ENCODE assay signal across 16 mouse cellular contexts in the genomic region with DNA sequence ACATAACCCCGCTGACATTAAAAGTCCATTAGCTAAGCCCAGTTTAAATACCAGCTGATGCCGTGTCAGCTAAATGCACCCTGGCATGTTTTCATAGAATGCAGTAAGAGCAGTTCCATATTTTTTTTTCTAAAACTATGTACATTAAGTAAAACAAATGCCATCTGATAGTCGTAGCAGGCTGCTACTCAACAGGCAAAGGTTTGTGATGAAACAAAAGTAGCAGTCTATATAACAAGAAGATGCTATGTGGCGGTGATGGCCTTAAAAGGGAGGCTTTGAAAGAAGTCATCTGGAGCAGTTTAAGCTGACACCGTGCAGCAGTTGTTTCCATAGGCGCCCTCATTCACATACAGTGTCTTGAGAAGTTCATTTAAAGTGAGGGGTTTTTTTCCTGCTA. TPM values are rescaled to one million over a fixed set of nuclear protein-coding genes. Genes with fewer than 3 reads are reported as not detected.
DNase-seq lines count a peak whose midpoint lies in the region; ATAC-seq and TF ChIP-seq lines count a peak whose summit lies in the region.
"Had no signal": no experiment of that assay in that cellular context is flagged by ENCODE, and none has a peak within 500 bp of the region (broad histone marks: within the 10 kb centered on the region; RNA-seq: fewer than 3 reads in every experiment).

No protein-coding gene starts in this region.

- no peak overlapping the region for H3K4me3 ChIP-seq in heart, embryonic 10.5 days
- H3K4me3 ChIP-seq in lung, embryonic 14.5 days (ENCODE audit: low read depth, low read length) = no peak overlapping the region
- H3K4me3 ChIP-seq in embryonic facial prominence, embryonic 14.5 days (ENCODE audit: low read depth, low read length) = no peak overlapping the region
- H3K4me3 ChIP-seq in limb, embryonic 10.5 days = no peak overlapping the region
- H3K4me3 ChIP-seq: embryonic facial prominence, embryonic 12.5 days; forebrain, embryonic 12.5 days had no signal

- DNase-seq in heart, embryonic 10.5 days (ENCODE audit: low spot score) = no peak
- no peak for DNase-seq in heart, adult 9 months (ENCODE audit: low spot score in 2 of 2)
- peak; percentile 89 for DNase-seq in lung, embryonic 14.5 days
- no peak for DNase-seq in lung, postnatal 10 days
- peak; percentile 44 for DNase-seq in embryonic facial prominence, embryonic 14.5 days (ENCODE audit: low spot score)
- DNase-seq in limb, embryonic 10.5 days (ENCODE audit: low spot score) = no peak
- DNase-seq in gastrocnemius, postnatal 36 days = no peak
- DNase-seq: cerebellum, adult 9-10 months; heart, adult 11 months; heart, postnatal 36 days; kidney, postnatal 4 days; liver had no signal

- ATAC-seq in lung, embryonic 14.5 days (ENCODE audit: insufficient read depth) = peak; percentile 94
- no peak for ATAC-seq in embryonic facial prominence, embryonic 14.5 days (ENCODE audit: low read depth)
- no peak for ATAC-seq in inflammation-experienced regulatory T-cells, adult 6 months
- ATAC-seq: Patski had no signal

- H3K36me3 ChIP-seq in heart, embryonic 10.5 days = no peaks in the 10 kb centered on the region
- no peaks in the 10 kb centered on the region for H3K36me3 ChIP-seq in lung, embryonic 14.5 days (ENCODE audit: insufficient read depth)
- H3K36me3 ChIP-seq in embryonic facial prominence, embryonic 14.5 days (ENCODE audit: control insufficient read depth, insufficient read depth, low read length) = no peaks in the 10 kb centered on the region
- no peaks in the 10 kb centered on the region for H3K36me3 ChIP-seq in limb, embryonic 10.5 days
- H3K36me3 ChIP-seq: embryonic facial prominence, embryonic 12.5 days; forebrain, embryonic 12.5 days had no signal

- H3K27ac ChIP-seq in heart, embryonic 10.5 days = 0 out of 2 replicates have a peak overlapping the region, but pooled peaks have one; percentile 6
- H3K27ac ChIP-seq in lung, embryonic 14.5 days (ENCODE audit: low read depth) = peak overlapping the region; percentile 76
- H3K27ac ChIP-seq in embryonic facial prominence, embryonic 14.5 days (replicated peaks; ENCODE audit: low read depth, low read length) = no peak overlapping the region
- peak overlapping the region; percentile 15; the same call in 1 of the 2 replicates for H3K27ac ChIP-seq in limb, embryonic 10.5 days
- H3K27ac ChIP-seq: embryonic facial prominence, embryonic 12.5 days; forebrain, embryonic 12.5 days had no signal

- H3K9me3 ChIP-seq in heart, embryonic 10.5 days = no peaks in the 10 kb centered on the region
- H3K9me3 ChIP-seq in lung, embryonic 14.5 days (ENCODE audit: low read depth, low read length) = no peaks in the 10 kb centered on the region
- H3K9me3 ChIP-seq in embryonic facial prominence, embryonic 14.5 days (ENCODE audit: control insufficient read depth, low read length) = no peaks in the 10 kb centered on the region
- no peaks in the 10 kb centered on the region for H3K9me3 ChIP-seq in limb, embryonic 10.5 days (replicated peaks)
- H3K9me3 ChIP-seq: embryonic facial prominence, embryonic 12.5 days; forebrain, embryonic 12.5 days had no signal

- intact Hi-C loops in gastrocnemius, postnatal 36 days (cut with DNase I) = no loop called here

- peaks cover 15% of the 10 kb centered on the region; the same call in 1 of the 2 replicates for H3K4me1 ChIP-seq in heart, embryonic 10.5 days
- H3K4me1 ChIP-seq in lung, embryonic 14.5 days (ENCODE audit: insufficient read depth) = peaks cover 12% of the 10 kb centered on the region; the same call in 1 of the 2 replicates
- peaks cover 12% of the 10 kb centered on the region for H3K4me1 ChIP-seq in embryonic facial prominence, embryonic 14.5 days (ENCODE audit: control insufficient read depth, insufficient read depth, low read length)
- peaks cover 30% of the 10 kb centered on the region for H3K4me1 ChIP-seq in limb, embryonic 10.5 days
- H3K4me1 ChIP-seq: forebrain, embryonic 12.5 days had no signal

- peak overlapping the region; percentile 32 for H3K4me2 ChIP-seq in lung, embryonic 14.5 days
- no peak overlapping the region for H3K4me2 ChIP-seq in embryonic facial prominence, embryonic 14.5 days (ENCODE audit: low read depth, low read length)
- H3K4me2 ChIP-seq: embryonic facial prominence, embryonic 12.5 days; forebrain, embryonic 12.5 days had no signal

- WGBS in heart, embryonic 10.5 days = 50% methylated on average over 6 of the region's 6 CpGs
- WGBS in lung, embryonic 14.5 days = 21% methylated on average over 6 of the region's 6 CpGs
- 26% methylated on average over 6 of the region's 6 CpGs for WGBS in embryonic facial prominence, embryonic 14.5 days
- WGBS in limb, embryonic 10.5 days = 27% methylated on average over 6 of the region's 6 CpGs

- no peak for TF ChIP-seq CTCF in lung, embryonic 14.5 days (IDR thresholded peaks at IDR 0.05; ENCODE audit: low read depth)

- no peaks in the 10 kb centered on the region for H3K27me3 ChIP-seq in heart, embryonic 10.5 days (ENCODE audit: insufficient read depth, poor library complexity, severe bottlenecking)
- no peaks in the 10 kb centered on the region for H3K27me3 ChIP-seq in lung, embryonic 14.5 days (ENCODE audit: insufficient read depth, low read length)
- H3K27me3 ChIP-seq in embryonic facial prominence, embryonic 14.5 days (replicated peaks; ENCODE audit: control insufficient read depth, insufficient read depth, low read length) = no peaks in the 10 kb centered on the region
- no peaks in the 10 kb centered on the region for H3K27me3 ChIP-seq in limb, embryonic 10.5 days (ENCODE audit: low read depth, poor library complexity, severe bottlenecking)
- H3K27me3 ChIP-seq: embryonic facial prominence, embryonic 12.5 days; forebrain, embryonic 12.5 days; Patski had no signal

- H3K9ac ChIP-seq in lung, embryonic 14.5 days = no peak overlapping the region
- H3K9ac ChIP-seq in embryonic facial prominence, embryonic 14.5 days (ENCODE audit: low read depth, low read length) = no peak overlapping the region
- H3K9ac ChIP-seq: embryonic facial prominence, embryonic 12.5 days; forebrain, embryonic 12.5 days had no signal

RNA-seq across cellular contexts. Expression of gene Unc5c, which starts 10.9 kb away (rescaled TPM):
- polyA plus RNA-seq in heart, embryonic 10.5 days (2016; fragmentation: Nextera tagmentation; extraction: Ambion mirVana) = 5.2 and 9.3 TPM in 2 replicates
- 30.9 and 32.3 TPM in 2 replicates for polyA plus RNA-seq in lung, embryonic 14.5 days (2014; fragmentation: Nextera tagmentation; extraction: Ambion mirVana)
- 7.5 and 9.7 TPM in 2 replicates for polyA plus RNA-seq in embryonic facial prominence, embryonic 14.5 days (2014; fragmentation: Nextera tagmentation; extraction: Ambion mirVana)
- polyA plus RNA-seq in limb, embryonic 10.5 days (2016; fragmentation: Nextera tagmentation; extraction: Ambion mirVana) = 7.4 and 12.9 TPM in 2 replicates
- total RNA-seq in gastrocnemius, postnatal 36 days (2021) = not detected
- not detected for polyA plus RNA-seq in inflammation-experienced regulatory T-cells, adult 6 months (2017; shearing (Covaris generic))

Comparison
In these comparisons a context has a peak if more than half of its experiments do, and no peak if none do; other contexts are left out.
1. DNase-seq: peak in lung, embryonic 14.5 days (single experiment) and embryonic facial prominence, embryonic 14.5 days (single experiment); none in heart, embryonic 10.5 days (single experiment), heart, adult 9 months (0 of 2), lung, postnatal 10 days (single experiment), limb, embryonic 10.5 days (single experiment) and gastrocnemius, postnatal 36 days (0 of 2).